Comparison of ENCODE assay signal across 15 mouse cellular contexts in genomic region chr3:41602933-41603332, GRCm38 (mm10). TPM values are rescaled to one million over a fixed set of nuclear protein-coding genes. Genes with fewer than 3 reads are reported as not detected.
DNase-seq lines count a peak whose midpoint lies in the region; ATAC-seq lines count a peak whose summit lies in the region.
"Had no signal": no experiment of that assay in that cellular context is flagged by ENCODE, and none has a peak within 500 bp of the region (broad histone marks: within the 10 kb centered on the region; RNA-seq: fewer than 3 reads in every experiment).

No protein-coding gene starts in this region.

- H3K4me2 ChIP-seq in limb, embryonic 12.5 days, result no peak overlapping the region
- H3K4me2 ChIP-seq in forebrain, embryonic 13.5 days, result no peak overlapping the region
- no peak overlapping the region for H3K4me2 ChIP-seq in midbrain, embryonic 16.5 days (ENCODE audit: low read length)
- H3K4me2 ChIP-seq: lung, embryonic 15.5 days had no signal

- H3K4me1 ChIP-seq in limb, embryonic 12.5 days (replicated peaks), result peaks cover 20% of the 10 kb centered on the region
- peaks cover 11% of the 10 kb centered on the region; the same call in 1 of the 2 replicates for H3K4me1 ChIP-seq in limb, embryonic 10.5 days
- H3K4me1 ChIP-seq in forebrain, embryonic 13.5 days, result peaks cover 27% of the 10 kb centered on the region
- peaks cover 19% of the 10 kb centered on the region for H3K4me1 ChIP-seq in midbrain, embryonic 16.5 days (ENCODE audit: control insufficient read depth, insufficient read depth, low read length)
- H3K4me1 ChIP-seq: lung, embryonic 15.5 days had no signal

- no peaks in the 10 kb centered on the region for H3K27me3 ChIP-seq in limb, embryonic 12.5 days
- H3K27me3 ChIP-seq in limb, embryonic 10.5 days (ENCODE audit: low read depth, poor library complexity, severe bottlenecking), result no peaks in the 10 kb centered on the region
- H3K27me3 ChIP-seq in forebrain, embryonic 13.5 days, result no peaks in the 10 kb centered on the region
- no peaks in the 10 kb centered on the region for H3K27me3 ChIP-seq in midbrain, embryonic 16.5 days (ENCODE audit: control insufficient read depth, insufficient read depth, low read depth, low read length)
- H3K27me3 ChIP-seq: lung, embryonic 15.5 days had no signal

- H3K4me3 ChIP-seq in limb, embryonic 12.5 days (replicated peaks), result no peak overlapping the region
- no peak overlapping the region for H3K4me3 ChIP-seq in limb, embryonic 10.5 days
- H3K4me3 ChIP-seq in forebrain, embryonic 13.5 days, result no peak overlapping the region
- H3K4me3 ChIP-seq in midbrain, embryonic 16.5 days (ENCODE audit: low read depth, low read length), result no peak overlapping the region
- H3K4me3 ChIP-seq: lung, embryonic 15.5 days had no signal

- peak; percentile 92 for DNase-seq in heart, adult 11 months
- no peak for DNase-seq in heart, adult 9 months (ENCODE audit: low spot score in 2 of 2)
- no peak for DNase-seq in limb, embryonic 10.5 days (ENCODE audit: low spot score)
- no peak for DNase-seq in ovary, postnatal 36 days (ENCODE audit: low spot score)
- DNase-seq in spleen, adult 18-20 months, result no peak
- DNase-seq: adrenal gland, postnatal 36 days; cerebellum, adult 11 months; gastrocnemius, postnatal 25 days; heart, postnatal 10 days; kidney, postnatal 25 days had no signal

- WGBS in limb, embryonic 12.5 days, result 42% methylated on average over 10 of the region's 10 CpGs
- 73% methylated on average over 10 of the region's 10 CpGs for WGBS in limb, embryonic 10.5 days
- WGBS in forebrain, embryonic 13.5 days, result 32% methylated on average over 10 of the region's 10 CpGs
- 42% methylated on average over 10 of the region's 10 CpGs for WGBS in midbrain, embryonic 16.5 days

- H3K9me3 ChIP-seq in limb, embryonic 12.5 days, result no peaks in the 10 kb centered on the region
- H3K9me3 ChIP-seq in limb, embryonic 10.5 days (replicated peaks), result no peaks in the 10 kb centered on the region
- H3K9me3 ChIP-seq in forebrain, embryonic 13.5 days (replicated peaks), result no peaks in the 10 kb centered on the region
- no peaks in the 10 kb centered on the region for H3K9me3 ChIP-seq in midbrain, embryonic 16.5 days (replicated peaks; ENCODE audit: control insufficient read depth, low read length, poor library complexity, severe bottlenecking)
- H3K9me3 ChIP-seq: lung, embryonic 15.5 days had no signal

- peak overlapping the region; percentile 31; the same call in 1 of the 2 replicates for H3K27ac ChIP-seq in limb, embryonic 12.5 days
- no peak overlapping the region for H3K27ac ChIP-seq in limb, embryonic 10.5 days
- peak overlapping the region; percentile 63 for H3K27ac ChIP-seq in forebrain, embryonic 13.5 days
- H3K27ac ChIP-seq in midbrain, embryonic 16.5 days (ENCODE audit: low read length), result no peak overlapping the region; the same call in 1 of the 2 replicates
- H3K27ac ChIP-seq: lung, embryonic 15.5 days; stomach, postnatal 0 days had no signal

- H3K36me3 ChIP-seq in limb, embryonic 12.5 days, result peaks cover 49% of the 10 kb centered on the region
- peaks cover 64% of the 10 kb centered on the region for H3K36me3 ChIP-seq in limb, embryonic 10.5 days
- peaks cover 52% of the 10 kb centered on the region for H3K36me3 ChIP-seq in forebrain, embryonic 13.5 days (ENCODE audit: poor library complexity, severe bottlenecking)
- H3K36me3 ChIP-seq in midbrain, embryonic 16.5 days (ENCODE audit: control insufficient read depth, insufficient read depth, low read length), result peaks cover 16% of the 10 kb centered on the region

- ATAC-seq in limb, embryonic 12.5 days (ENCODE audit: insufficient number of reproducible peaks, insufficient read depth, low FRiP score, low TSS enrichment, low read depth), result 0 out of 2 replicates have a peak, but pooled peaks have one; percentile 35
- ATAC-seq in forebrain, embryonic 13.5 days, result no peak
- peak; percentile 2; the same call in 1 of the 2 replicates for ATAC-seq in midbrain, embryonic 16.5 days

- no peak overlapping the region for H3K9ac ChIP-seq in limb, embryonic 12.5 days (replicated peaks)
- H3K9ac ChIP-seq in forebrain, embryonic 13.5 days, result no peak overlapping the region
- H3K9ac ChIP-seq in midbrain, embryonic 16.5 days (ENCODE audit: low read depth, low read length), result no peak overlapping the region
- H3K9ac ChIP-seq: lung, embryonic 15.5 days had no signal

RNA-seq across cellular contexts. Expression of gene Jade1, which starts 47.4 kb away (rescaled TPM):
- polyA plus RNA-seq in limb, embryonic 12.5 days (2016; fragmentation: Nextera tagmentation; extraction: Ambion mirVana), result 15.2 and 15.3 TPM in 2 replicates
- 16.4 and 17.6 TPM in 2 replicates for polyA plus RNA-seq in limb, embryonic 10.5 days (2016; fragmentation: Nextera tagmentation; extraction: Ambion mirVana)
- polyA plus RNA-seq in forebrain, embryonic 13.5 days (2015; fragmentation: Nextera tagmentation; extraction: Ambion mirVana), result 17.1 and 18.9 TPM in 2 replicates
- polyA plus RNA-seq in midbrain, embryonic 16.5 days (2015; fragmentation: Nextera tagmentation; extraction: Ambion mirVana), result 13.2 and 14.2 TPM in 2 replicates

Comparison
In these comparisons a context has a peak if more than half of its experiments do, and no peak if none do; other contexts are left out.
1. H3K27ac ChIP-seq: peak in limb, embryonic 12.5 days (single experiment) and forebrain, embryonic 13.5 days (single experiment); none in limb, embryonic 10.5 days (single experiment) and midbrain, embryonic 16.5 days (single experiment).